In the genomic region with DNA sequence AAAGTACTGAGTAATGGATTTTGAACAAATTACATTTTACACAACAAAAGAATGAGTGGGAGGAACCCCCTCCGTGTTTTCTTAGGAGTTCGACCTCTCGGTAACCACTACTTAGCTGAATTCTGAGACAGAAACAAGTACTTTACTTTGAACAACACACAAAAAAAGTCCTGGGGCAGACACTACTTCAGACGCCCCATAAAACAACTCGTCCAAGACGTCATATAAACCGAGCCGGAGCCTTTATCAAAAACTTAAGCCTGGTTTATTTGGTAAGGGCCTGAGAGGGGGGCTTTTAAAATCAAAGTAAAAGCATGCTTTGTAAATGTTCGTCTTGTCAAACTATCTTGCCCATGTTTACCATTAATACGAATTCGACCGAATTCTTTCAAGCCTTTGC, we compare ENCODE assay signal across 7 mouse cellular contexts. TPM values are rescaled to one million over a fixed set of nuclear protein-coding genes. Genes with fewer than 3 reads are reported as not detected.
DNase-seq lines count a peak whose midpoint lies in the region; ATAC-seq lines count a peak whose summit lies in the region.

No protein-coding gene starts in this region.

- H3K4me1 ChIP-seq in lung, embryonic 15.5 days, result peaks cover 51% of the 10 kb centered on the region
- peaks cover 2% of the 10 kb centered on the region; the same call in 1 of the 2 replicates for H3K4me1 ChIP-seq in forebrain, embryonic 11.5 days (replicated peaks; ENCODE audit: control insufficient read depth, insufficient read depth, low read length)
- H3K4me1 ChIP-seq in limb, embryonic 12.5 days (replicated peaks), result peaks cover 40% of the 10 kb centered on the region
- peaks cover 40% of the 10 kb centered on the region for H3K4me1 ChIP-seq in stomach, embryonic 15.5 days

- no peak for DNase-seq in lung, postnatal 10 days
- DNase-seq in forebrain, embryonic 11.5 days (ENCODE audit: low spot score), result no peak
- DNase-seq in adrenal gland, postnatal 25 days, result no peak
- DNase-seq in layer of hippocampus, postnatal 25 days (ENCODE audit: extremely low spot score in 1 of 2, low spot score in 1 of 2), result no peak

- peak overlapping the region; percentile 81 for H3K4me2 ChIP-seq in lung, embryonic 15.5 days
- H3K4me2 ChIP-seq in forebrain, embryonic 11.5 days (ENCODE audit: low read depth, low read length, severe bottlenecking), result peak overlapping the region; percentile 71
- H3K4me2 ChIP-seq in limb, embryonic 12.5 days, result peak overlapping the region; percentile 59
- peak overlapping the region; percentile 86 for H3K4me2 ChIP-seq in stomach, embryonic 15.5 days

- H3K9me3 ChIP-seq in lung, embryonic 15.5 days, result no peaks in the 10 kb centered on the region
- no peaks in the 10 kb centered on the region for H3K9me3 ChIP-seq in forebrain, embryonic 11.5 days (ENCODE audit: control insufficient read depth, low read length)
- H3K9me3 ChIP-seq in limb, embryonic 12.5 days, result no peaks in the 10 kb centered on the region
- H3K9me3 ChIP-seq in stomach, embryonic 15.5 days, result no peaks in the 10 kb centered on the region

- no peaks in the 10 kb centered on the region for H3K36me3 ChIP-seq in lung, embryonic 15.5 days
- H3K36me3 ChIP-seq in forebrain, embryonic 11.5 days (ENCODE audit: control insufficient read depth, insufficient read depth, low read length), result no peaks in the 10 kb centered on the region
- no peaks in the 10 kb centered on the region for H3K36me3 ChIP-seq in limb, embryonic 12.5 days
- H3K36me3 ChIP-seq in stomach, embryonic 15.5 days, result no peaks in the 10 kb centered on the region

- under 1% methylated on average over 12 of the region's 12 CpGs for WGBS in lung, embryonic 15.5 days
- WGBS in forebrain, embryonic 11.5 days, result 4% methylated on average over 12 of the region's 12 CpGs
- under 1% methylated on average over 12 of the region's 12 CpGs for WGBS in limb, embryonic 12.5 days
- 3% methylated on average over 12 of the region's 12 CpGs for WGBS in stomach, embryonic 15.5 days

- H3K27me3 ChIP-seq in lung, embryonic 15.5 days, result no peaks in the 10 kb centered on the region
- no peaks in the 10 kb centered on the region; the same call in 1 of the 2 replicates for H3K27me3 ChIP-seq in forebrain, embryonic 11.5 days (ENCODE audit: control insufficient read depth, insufficient read depth, low read length)
- H3K27me3 ChIP-seq in limb, embryonic 12.5 days, result no peaks in the 10 kb centered on the region
- no peaks in the 10 kb centered on the region for H3K27me3 ChIP-seq in stomach, embryonic 15.5 days (replicated peaks)

- H3K4me3 ChIP-seq in lung, embryonic 15.5 days, result peak overlapping the region; percentile 86
- H3K4me3 ChIP-seq in forebrain, embryonic 11.5 days (ENCODE audit: low read depth, low read length), result peak overlapping the region; percentile 81
- peak overlapping the region; percentile 82 for H3K4me3 ChIP-seq in limb, embryonic 12.5 days (replicated peaks)
- H3K4me3 ChIP-seq in stomach, embryonic 15.5 days (replicated peaks), result peak overlapping the region; percentile 87

- no peak for ATAC-seq in lung, embryonic 15.5 days (ENCODE audit: borderline replicate concordance, extremely low read depth, low FRiP score, low TSS enrichment)
- ATAC-seq in forebrain, embryonic 11.5 days (replicated peaks; ENCODE audit: low FRiP score), result no peak
- ATAC-seq in limb, embryonic 12.5 days (ENCODE audit: insufficient number of reproducible peaks, insufficient read depth, low FRiP score, low TSS enrichment, low read depth), result no peak
- no peak for ATAC-seq in stomach, embryonic 15.5 days (ENCODE audit: insufficient read depth, low FRiP score, low read depth)

- peak overlapping the region; percentile 86 for H3K9ac ChIP-seq in lung, embryonic 15.5 days
- H3K9ac ChIP-seq in forebrain, embryonic 11.5 days (ENCODE audit: low read length), result peak overlapping the region; percentile 86
- H3K9ac ChIP-seq in limb, embryonic 12.5 days (replicated peaks), result peak overlapping the region; percentile 82
- H3K9ac ChIP-seq in stomach, embryonic 15.5 days, result peak overlapping the region; percentile 77

- H3K27ac ChIP-seq in lung, embryonic 15.5 days, result peak overlapping the region; percentile 99
- no peak overlapping the region for H3K27ac ChIP-seq in forebrain, embryonic 11.5 days (ENCODE audit: low read depth, low read length)
- H3K27ac ChIP-seq in limb, embryonic 12.5 days, result no peak overlapping the region
- peak overlapping the region; percentile 97; the same call in 1 of the 2 replicates for H3K27ac ChIP-seq in stomach, embryonic 15.5 days

RNA-seq across cellular contexts. Expression of gene Mpzl1, which starts 1.0 kb away (rescaled TPM):
- 193 and 203 TPM in 2 replicates for polyA plus RNA-seq in lung, embryonic 15.5 days (2015; fragmentation: Nextera tagmentation; extraction: Ambion mirVana)
- 128 and 141 TPM in 2 replicates for polyA plus RNA-seq in forebrain, embryonic 11.5 days (2014; fragmentation: Nextera tagmentation; extraction: Ambion mirVana)
- polyA plus RNA-seq in limb, embryonic 12.5 days (2016; fragmentation: Nextera tagmentation; extraction: Ambion mirVana), result 172 and 173 TPM in 2 replicates
- polyA plus RNA-seq in stomach, embryonic 15.5 days (2015; fragmentation: Nextera tagmentation; extraction: Ambion mirVana), result 159 and 164 TPM in 2 replicates
- total RNA-seq in adrenal gland, postnatal 25 days (2021), result 23.9 and 27.4 TPM in 2 replicates
- total RNA-seq in layer of hippocampus, postnatal 25 days (2021), result 10 to 100 TPM; 47.8 to 51.6 TPM

Comparison
In these comparisons a context has a peak if more than half of its experiments do, and no peak if none do; other contexts are left out.
1. H3K27ac ChIP-seq: peak in lung, embryonic 15.5 days (single experiment) and stomach, embryonic 15.5 days (single experiment); none in forebrain, embryonic 11.5 days (single experiment) and limb, embryonic 12.5 days (single experiment).
2. Peak in every context shown above with its lines, with median percentiles within 50 percentile points of each other: H3K4me2 ChIP-seq, H3K4me3 ChIP-seq and H3K9ac ChIP-seq.